Mouse (Mus musculus): Measurements from ENCODE around the gene Zfp62.

DNA sequence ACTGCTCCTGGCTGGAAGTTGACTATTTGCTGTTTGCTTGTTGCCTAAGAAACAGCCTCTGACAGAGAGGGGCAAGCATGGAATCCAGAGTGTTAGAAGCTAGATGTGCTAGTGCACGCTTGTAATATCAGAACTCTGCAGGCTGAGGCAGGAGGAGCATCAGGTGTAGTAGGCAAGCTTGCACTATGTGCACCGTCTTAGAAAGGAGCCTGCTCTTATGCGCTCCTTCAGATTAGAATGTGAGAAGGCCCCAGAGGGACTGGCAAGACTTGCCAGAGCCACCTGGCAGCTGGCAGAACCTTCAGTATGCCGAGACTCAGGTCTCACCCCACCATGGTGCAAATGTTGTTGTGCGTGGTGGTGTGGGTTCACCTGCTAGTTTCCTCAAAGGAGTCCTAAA is 49.0 kb downstream of the Zfp62 start:
- TF ChIP-seq CTCF (IDR thresholded peaks at IDR 0.05; ENCODE audit: extremely low read depth, insufficient read length, insufficient replicate concordance, low read depth, low read length) (no peak), POLR2A (IDR thresholded peaks at IDR 0.05; ENCODE audit: low read depth, low read length) (no peak)

All from small intestine, adult 2 months (tissue).